8 mouse cellular contexts compared by ENCODE assay signal in the genomic region with DNA sequence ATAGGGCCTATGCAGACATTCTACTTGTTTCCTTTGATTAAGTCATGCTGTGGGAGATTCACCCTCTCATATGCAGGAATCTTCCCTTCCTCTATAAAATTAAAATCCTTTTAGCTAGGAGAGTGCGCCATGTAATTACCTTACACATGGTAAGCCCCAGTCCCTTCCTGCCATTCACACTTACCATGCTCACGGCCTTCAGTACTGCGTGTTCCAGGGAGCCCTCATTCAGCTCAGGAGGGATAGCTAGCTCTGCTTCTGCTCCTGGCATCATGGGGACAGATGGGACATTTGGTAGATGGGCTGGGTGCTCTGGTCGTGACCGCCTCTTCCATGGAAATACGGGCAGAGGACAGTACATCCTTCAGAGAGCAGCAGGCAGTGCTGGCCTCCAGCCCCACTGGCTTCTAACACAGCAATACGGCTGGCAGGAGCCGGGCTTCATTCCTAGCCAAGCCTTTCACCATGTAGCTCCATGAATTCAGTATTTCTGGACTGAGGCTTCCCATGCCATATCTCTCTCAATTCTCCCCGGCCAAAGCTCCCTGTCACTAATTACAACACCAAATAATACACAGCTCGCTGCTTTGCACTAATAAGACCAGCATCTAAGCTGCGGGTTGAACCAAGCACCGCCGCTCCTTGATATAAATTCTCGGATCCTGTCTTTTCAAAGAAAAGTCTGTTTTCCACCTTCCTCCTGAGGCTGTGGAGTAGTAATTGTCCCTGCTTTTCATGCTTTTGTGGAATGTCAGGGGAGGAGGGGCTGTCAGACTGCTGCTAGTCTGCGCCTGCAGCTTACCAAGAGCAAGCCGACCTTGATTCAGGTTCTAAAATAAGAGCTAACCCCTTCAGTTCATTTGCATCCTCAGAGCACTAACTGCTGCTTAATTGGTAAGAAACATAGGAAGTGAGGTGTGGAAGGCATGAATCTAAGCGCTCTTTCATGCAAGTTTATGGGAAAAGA.
DNase-seq lines count a peak whose midpoint lies in the region; ATAC-seq and TF ChIP-seq lines count a peak whose summit lies in the region.

No protein-coding gene starts in this region.

- no peak overlapping the region for H3K4me3 ChIP-seq in hindbrain, postnatal 0 days (ENCODE audit: low read length)
- H3K4me3 ChIP-seq in kidney, adult 2 months (ENCODE audit: insufficient read depth, low read depth, low read length): no peak overlapping the region

- peaks cover 30% of the 10 kb centered on the region for H3K4me1 ChIP-seq in hindbrain, postnatal 0 days (ENCODE audit: insufficient read depth, low read length)
- H3K4me1 ChIP-seq in kidney, adult 2 months (ENCODE audit: control insufficient read depth, insufficient read depth, low read length): 0 out of 2 replicates have a peak, but pooled peaks cover 4% of the 10 kb centered on the region

- no peaks in the 10 kb centered on the region for H3K9me3 ChIP-seq in hindbrain, postnatal 0 days (ENCODE audit: low read length)

- H3K27me3 ChIP-seq in hindbrain, postnatal 0 days (ENCODE audit: insufficient read depth, low read length): no peaks in the 10 kb centered on the region
- no peaks in the 10 kb centered on the region for H3K27me3 ChIP-seq in kidney, adult 2 months (replicated peaks; ENCODE audit: control insufficient read depth, insufficient read depth, low read length)

- peak; percentile 79 for ATAC-seq in hindbrain, postnatal 0 days

- TF ChIP-seq POLR2A in brain, embryonic 14.5 days (IDR thresholded peaks at IDR 0.05; ENCODE audit: borderline replicate concordance, extremely low read depth, insufficient read depth, insufficient read length, poor library complexity, severe bottlenecking): no peak
- TF ChIP-seq POLR2A in kidney, adult 2 months (IDR thresholded peaks at IDR 0.05; ENCODE audit: low read depth, low read length): no peak

- peak; percentile 92 for DNase-seq in brain, embryonic 14.5 days (ENCODE audit: low read depth)
- peak; percentile 83 to 88 for DNase-seq in cerebellum, adult 18-20 months
- DNase-seq in heart, adult 18-20 months: peak; percentile 51 to 67
- DNase-seq in hindbrain, postnatal 0 days (ENCODE audit: low spot score): peak; percentile 76
- peak; percentile 36 for DNase-seq in retina, postnatal 1 day
- DNase-seq in kidney, adult 2 months: no peak
- no peak for DNase-seq in urinary bladder, adult 18-20 months (ENCODE audit: low spot score in 2 of 2)
- no peak for DNase-seq in T-cell, adult 2 months (ENCODE audit: low spot score)

- no peaks in the 10 kb centered on the region for H3K36me3 ChIP-seq in hindbrain, postnatal 0 days (ENCODE audit: insufficient read depth, low read length)
- no peaks in the 10 kb centered on the region for H3K36me3 ChIP-seq in kidney, adult 2 months (ENCODE audit: control insufficient read depth, insufficient read depth, low read length)

- H3K9ac ChIP-seq in hindbrain, postnatal 0 days (replicated peaks; ENCODE audit: low read length): peak overlapping the region; percentile 19; the same call in 1 of the 2 replicates

- peak overlapping the region; percentile 8 for H3K4me2 ChIP-seq in hindbrain, postnatal 0 days (ENCODE audit: low read depth, low read length)

- TF ChIP-seq CTCF in brain, embryonic 14.5 days (IDR thresholded peaks at IDR 0.05; ENCODE audit: borderline replicate concordance, extremely low read depth, insufficient read depth, insufficient read length): no peak
- no peak for TF ChIP-seq CTCF in hindbrain, postnatal 0 days (IDR thresholded peaks at IDR 0.05; ENCODE audit: low read depth)
- no peak for TF ChIP-seq CTCF in kidney, adult 2 months (conservative IDR thresholded peaks at IDR 0.05; ENCODE audit: insufficient read depth, insufficient read length, low read depth, low read length)

- 25% methylated on average over 17 of the region's 17 CpGs for WGBS in hindbrain, postnatal 0 days
- 66% methylated on average over 17 of the region's 17 CpGs for WGBS in kidney, adult 2 months

- H3K27ac ChIP-seq in hindbrain, postnatal 0 days: peak overlapping the region; percentile 85
- H3K27ac ChIP-seq in kidney, adult 2 months (ENCODE audit: insufficient read depth, low read depth, low read length): no peak overlapping the region

Comparison
In these comparisons a context has a peak if more than half of its experiments do, and no peak if none do; other contexts are left out.
1. DNase-seq: peak in brain, embryonic 14.5 days (single experiment), cerebellum, adult 18-20 months (2 of 2), heart, adult 18-20 months (2 of 2), hindbrain, postnatal 0 days (single experiment) and retina, postnatal 1 day (single experiment); none in kidney, adult 2 months (single experiment), urinary bladder, adult 18-20 months (0 of 2) and T-cell, adult 2 months (single experiment).